Mouse (Mus musculus) 3134 (cell line): ENCODE measurements around the gene Ltbp1.
A peak's percentile ranks its signal among the peaks of the same experiment; 100 is the strongest.

Experiments used
- DNase-seq: peaks from one replicate; pipeline ENCODE4 v3.0.0-alpha.2; 2011; ENCODE audit warnings: low spot score; ENCODE audit not compliant: insufficient read length; ENCODE audit errors: extremely low read depth

Gene Ltbp1

GRCm38 (mm10) chr17:75168572-75169200, 163.3 kb downstream of the Ltbp1 start:
- DNase-seq, result no peak

DNA sequence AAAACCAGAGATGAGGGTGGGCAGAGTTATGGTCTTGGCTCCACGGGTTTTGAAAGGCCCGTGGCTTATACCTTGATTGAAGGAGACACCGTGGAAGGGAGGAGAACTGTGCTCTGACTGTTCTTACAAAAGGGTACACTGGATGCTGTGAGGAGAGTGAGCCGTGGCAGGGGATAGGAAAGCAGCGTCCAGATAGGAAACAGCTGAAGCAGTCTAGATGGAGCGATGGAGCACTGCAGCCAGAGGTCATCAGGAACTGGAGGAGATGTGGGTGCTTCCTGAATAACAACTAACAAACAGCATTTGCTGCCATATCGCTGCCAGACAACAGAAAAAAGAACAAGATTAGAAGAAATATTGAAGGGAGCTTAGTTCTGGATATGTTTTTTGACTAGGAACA, 166.3 kb downstream of the Ltbp1 start:
- DNase-seq, result no peak

DNA sequence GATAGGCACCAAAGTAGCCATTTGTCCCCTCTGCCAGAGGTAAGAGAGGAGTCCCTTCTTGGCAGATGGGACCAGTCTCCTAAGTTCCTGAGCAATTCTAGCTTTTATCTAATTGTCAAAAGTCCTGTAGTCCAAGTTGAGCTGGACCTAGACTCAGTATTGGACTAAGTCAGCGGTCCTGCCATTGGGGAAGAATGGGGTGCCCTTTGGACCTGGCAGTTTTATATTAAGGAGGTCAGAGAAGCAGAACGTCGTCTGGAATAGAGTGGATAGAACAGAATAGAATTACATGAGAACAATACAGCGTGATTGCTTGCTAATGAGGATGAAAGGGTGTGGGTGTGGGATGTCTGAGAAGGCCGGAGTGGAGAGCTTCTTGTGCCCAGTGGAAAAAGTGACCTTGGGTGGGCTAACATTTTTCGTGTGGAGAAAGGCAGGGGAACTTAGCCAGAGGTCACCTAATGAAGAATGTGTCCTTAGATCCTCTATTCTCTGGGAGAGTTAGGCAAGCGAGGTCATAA, 167.4 kb downstream of the Ltbp1 start:
- DNase-seq, result no peak

- DNase-seq, result no peak
Observed at GRCm38 (mm10) chr17:75174501-75174900, 169.1 kb downstream of the Ltbp1 start.

DNA sequence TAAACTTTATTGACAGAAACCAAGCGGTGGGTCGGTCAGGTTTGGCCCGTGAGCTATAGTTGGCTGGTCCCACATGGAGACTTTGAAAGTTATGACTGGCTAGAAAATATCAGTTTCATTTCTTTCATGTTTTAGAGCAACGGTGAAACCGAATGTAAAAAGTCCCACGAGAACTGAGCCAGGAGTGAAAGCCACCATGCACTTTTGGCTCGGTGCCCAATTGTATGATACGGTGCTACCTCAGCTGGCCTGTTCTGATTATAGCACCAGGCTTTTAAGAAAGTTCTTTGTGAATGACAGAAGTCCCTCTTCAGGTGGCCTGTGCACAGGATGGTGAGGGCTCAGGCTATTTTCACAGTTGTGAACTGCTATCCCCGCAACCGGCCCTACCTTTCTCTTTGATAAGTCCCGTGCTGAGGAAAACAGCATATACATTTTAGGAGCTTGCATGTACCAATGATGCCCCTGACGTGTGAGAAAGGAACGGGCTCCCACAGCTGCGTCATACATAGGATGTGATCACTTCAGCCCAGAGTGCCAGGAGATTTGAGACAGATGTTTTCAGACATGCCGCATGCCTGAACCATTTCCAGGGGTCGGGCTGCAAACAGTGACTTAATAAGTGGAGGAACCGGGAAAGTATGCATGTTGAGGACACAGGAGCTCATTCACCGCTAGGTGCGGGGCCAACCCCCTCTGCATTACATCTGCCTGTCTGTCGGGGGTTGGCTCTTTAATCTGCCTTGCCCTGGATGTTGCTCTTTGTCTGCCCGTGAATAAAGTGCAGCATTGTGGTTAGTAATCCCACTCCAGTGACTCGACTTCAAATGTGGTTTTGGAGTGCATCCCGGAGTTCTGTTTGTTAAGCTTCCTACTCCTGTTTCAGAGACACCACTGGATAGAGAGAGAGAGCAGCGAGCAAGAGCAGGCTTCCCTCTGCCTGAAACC, 172.8 kb downstream of the Ltbp1 start:
- peak; percentile 87 for DNase-seq

GRCm38 (mm10) chr17:75179001-75179400, 173.6 kb downstream of the Ltbp1 start:
- DNase-seq, result no peak

- DNase-seq, result peak; percentile 28
Observed at GRCm38 (mm10) chr17:75180301-75180700, 174.9 kb downstream of the Ltbp1 start.

DNA sequence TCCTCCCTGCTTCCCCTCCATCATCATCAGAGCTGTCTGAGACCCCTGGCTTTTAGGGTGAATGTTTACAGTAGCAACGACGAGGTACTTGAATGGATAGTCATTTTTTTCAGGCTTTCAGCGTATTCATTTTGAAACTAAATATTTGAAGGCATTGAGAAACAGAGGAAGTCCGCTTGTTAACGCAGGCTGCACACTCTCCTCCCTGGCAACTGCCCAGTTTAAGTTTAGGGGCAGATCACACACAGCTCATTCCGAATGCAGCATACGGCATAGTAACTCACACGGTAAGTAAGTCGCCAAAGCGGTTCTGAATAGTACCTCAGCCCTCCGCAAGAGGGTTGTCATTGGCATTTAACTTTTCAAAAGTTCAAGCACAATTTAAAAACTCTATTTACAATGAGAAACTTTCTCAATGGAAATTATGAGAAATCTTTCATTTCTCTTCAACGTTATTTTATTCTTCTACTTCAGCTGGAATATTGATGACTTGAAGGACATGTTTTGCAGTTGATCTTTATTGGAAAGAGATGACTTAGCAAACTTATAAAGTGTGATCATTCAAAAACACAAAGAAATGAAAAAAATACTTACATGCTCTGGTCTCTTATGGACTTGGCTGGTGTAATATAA, 175.7 kb downstream of the Ltbp1 start:
- DNase-seq, result peak; percentile 57

- no peak for DNase-seq
Observed at GRCm38 (mm10) chr17:75182319-75183001, 177.1 kb downstream of the Ltbp1 start.

DNA sequence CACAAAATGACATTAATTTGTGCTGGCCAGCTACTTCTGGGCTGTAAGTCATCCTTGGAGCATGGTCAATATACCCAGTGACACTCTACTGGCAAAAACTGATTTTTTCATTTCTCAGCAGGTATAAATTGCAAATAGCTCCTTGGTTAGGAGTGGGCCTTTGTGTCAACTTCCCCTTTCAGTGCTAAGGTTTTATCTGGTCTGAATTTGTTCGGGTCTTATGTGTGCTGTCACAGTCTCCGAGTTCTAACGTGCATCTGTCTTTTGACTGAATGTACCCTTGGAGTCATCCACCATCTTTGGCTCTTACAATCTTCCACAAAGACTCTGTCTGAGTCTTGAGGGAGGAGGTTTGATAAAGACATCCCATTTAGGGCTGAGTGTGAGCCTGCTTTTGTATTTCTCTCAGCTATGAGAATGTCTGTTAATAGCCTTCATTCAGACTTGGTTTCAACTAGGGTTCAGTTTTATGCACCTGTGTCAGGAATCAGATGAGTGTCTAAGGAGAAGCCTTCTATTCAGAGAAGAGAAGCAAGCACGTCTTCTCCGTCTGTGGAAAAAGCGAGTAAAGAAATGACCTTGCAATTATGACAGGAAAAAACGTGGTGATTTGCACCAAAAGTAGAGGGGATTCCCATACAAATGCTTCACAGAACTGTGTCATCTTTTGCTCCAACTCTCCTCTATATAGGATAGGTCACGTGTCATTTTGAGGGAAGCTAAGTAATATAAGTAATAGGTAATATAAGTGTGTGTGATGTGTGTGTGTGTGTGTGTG, 181.6 kb downstream of the Ltbp1 start:
- no peak for DNase-seq

DNA sequence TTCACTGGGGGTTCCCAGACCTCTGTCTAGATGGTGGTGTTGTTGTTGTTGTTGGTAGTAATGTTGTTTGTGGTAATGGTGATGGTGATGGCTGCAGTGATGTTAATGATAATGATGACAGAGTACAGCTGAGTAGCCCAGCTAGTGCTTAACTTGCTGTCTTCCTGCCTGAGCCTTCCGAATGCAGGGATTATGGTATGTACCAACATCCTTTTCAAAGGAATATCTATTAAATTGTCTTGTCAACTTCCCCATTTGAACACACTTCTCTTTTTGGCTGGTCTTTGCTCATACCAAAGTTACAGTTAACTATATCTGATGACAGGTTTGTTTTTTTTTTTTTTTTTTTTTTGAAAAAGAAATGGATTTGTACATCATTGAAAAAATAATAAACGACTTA, 191.6 kb downstream of the Ltbp1 start:
- DNase-seq, result no peak

DNA sequence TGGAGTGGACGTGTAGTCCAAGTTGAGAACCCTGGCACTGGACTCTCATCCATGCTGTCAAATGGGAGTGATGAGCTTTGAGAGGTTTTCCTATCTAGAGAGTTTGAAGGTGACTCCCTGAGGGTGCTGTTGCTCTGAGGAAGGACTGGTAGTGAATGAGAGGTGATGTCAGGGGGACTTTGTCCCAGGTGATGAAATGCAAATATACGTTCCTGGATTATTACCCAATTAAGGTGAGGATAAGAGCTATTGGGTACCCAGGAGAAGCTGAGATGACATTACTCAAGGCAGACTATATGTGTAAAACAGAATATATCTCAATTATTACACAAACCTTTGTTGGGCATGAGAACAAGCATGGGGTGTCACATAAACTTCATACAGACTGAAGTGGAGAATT, 193.4 kb downstream of the Ltbp1 start:
- DNase-seq, result no peak

GRCm38 (mm10) chr17:75199694-75200093, 194.3 kb downstream of the Ltbp1 start:
- DNase-seq, result peak; percentile 20

DNA sequence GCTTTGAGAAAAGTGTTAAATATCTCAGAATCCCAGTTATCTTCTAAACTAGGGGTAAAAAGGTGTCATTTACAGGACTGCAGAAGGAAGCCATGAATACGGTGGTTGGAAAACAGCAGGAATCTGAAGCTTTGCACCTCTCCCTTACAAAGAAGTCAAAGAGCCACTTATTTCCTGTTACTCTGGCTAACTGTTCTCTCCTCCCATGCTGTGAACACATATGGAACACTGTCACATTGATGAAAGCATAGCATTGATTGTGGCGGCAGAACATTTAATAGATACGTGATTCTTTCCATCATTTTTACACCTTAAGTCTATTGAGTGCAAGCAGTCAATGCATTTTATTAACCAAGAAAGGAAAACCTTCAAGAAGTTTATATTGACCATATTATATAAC, 196.9 kb downstream of the Ltbp1 start:
- DNase-seq, result no peak

- DNase-seq, result no peak
Observed at GRCm38 (mm10) chr17:75204065-75204464, 198.7 kb downstream of the Ltbp1 start.

- DNase-seq, result no peak
Observed at GRCm38 (mm10) chr17:75206281-75206680, 200.9 kb downstream of the Ltbp1 start.

DNA sequence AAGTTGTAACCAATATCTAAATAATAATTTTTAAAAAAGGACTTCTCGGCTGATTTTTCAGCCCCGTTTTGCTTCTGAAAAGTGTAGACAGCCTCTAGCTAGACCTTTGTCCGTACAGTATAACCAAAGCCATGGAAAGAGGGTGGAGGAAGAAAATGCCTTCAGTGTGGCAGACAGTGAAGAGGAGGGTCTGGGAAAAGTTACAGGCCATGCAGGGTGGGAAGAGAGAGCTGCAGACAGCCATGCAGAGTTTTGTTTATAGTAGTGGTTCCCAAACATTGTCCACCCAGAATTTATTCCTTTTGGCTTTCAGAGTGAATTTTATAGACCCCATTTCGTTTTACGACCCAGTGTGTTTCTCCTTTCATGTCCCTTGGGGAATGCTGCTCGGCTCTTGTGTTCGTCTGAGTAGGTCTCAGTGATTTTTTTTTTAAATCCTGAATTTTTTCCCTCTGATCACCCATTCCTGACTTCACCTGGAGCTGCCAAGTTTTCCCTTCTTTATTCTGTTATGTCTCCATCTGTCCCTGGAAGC, 202.9 kb downstream of the Ltbp1 start:
- DNase-seq, result no peak

DNA sequence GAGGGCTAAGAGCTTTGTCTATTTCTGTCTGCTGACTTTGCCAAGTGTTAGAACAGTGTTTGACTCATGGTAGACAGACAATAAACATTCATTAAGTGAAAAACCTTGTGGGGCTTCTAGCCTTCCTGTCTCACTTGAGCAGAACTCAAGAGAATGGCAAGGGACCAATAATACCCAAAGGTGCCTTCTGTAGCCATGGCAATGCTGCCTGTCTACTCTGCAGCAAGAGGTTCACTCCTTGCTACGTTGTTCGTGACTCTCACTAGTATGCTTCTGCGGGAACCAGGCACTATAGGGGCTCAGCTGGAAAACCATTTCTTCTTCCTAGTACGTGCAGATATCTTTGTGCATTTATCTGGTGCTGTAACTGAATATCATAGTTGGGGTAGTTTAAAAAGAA, 205.2 kb downstream of the Ltbp1 start:
- no peak for DNase-seq

- no peak for DNase-seq
Observed at GRCm38 (mm10) chr17:75216362-75216761, 211.0 kb downstream of the Ltbp1 start.

GRCm38 (mm10) chr17:75218700-75219099, 213.3 kb downstream of the Ltbp1 start:
- DNase-seq, result no peak
